In the genomic region with DNA sequence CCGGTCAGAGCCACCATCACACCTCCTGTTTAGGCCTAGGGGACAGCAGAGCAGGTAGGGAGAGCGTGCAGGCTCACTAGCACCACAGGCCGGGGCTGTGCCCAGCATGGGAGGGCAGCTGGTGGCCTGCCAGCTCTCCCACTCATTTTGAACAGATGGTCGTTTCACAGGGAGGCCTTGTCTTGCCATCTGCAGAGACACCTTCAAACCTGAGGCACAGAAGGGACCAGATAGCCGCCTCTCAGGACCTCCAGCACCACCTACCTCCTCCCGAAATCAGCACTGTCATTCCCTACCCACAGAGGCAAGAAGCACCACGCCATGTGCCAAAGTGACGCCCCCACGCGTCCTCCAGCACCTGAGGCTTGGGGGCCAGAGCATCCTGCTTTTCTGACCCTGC, we compare ENCODE assay signal across 14 mouse cellular contexts. TPM values are rescaled to one million over a fixed set of nuclear protein-coding genes. Genes with fewer than 3 reads are reported as not detected.
DNase-seq lines count a peak whose midpoint lies in the region; ATAC-seq and TF ChIP-seq lines count a peak whose summit lies in the region.
"Had no signal": no experiment of that assay in that cellular context is flagged by ENCODE, and none has a peak within 500 bp of the region (broad histone marks: within the 10 kb centered on the region; RNA-seq: fewer than 3 reads in every experiment).

No protein-coding gene starts in this region.

- DNase-seq in embryonic facial prominence, embryonic 10.5 days (ENCODE audit: low spot score) = no peak
- DNase-seq in layer of hippocampus, postnatal 36 days = peak; percentile 33 to 41
- no peak for DNase-seq in layer of hippocampus, postnatal 25 days (ENCODE audit: extremely low spot score in 1 of 2, low spot score in 1 of 2)
- DNase-seq in cerebellum, adult 2 months = peak; percentile 98 to 99
- peak; percentile 73 to 81 for DNase-seq in left cerebral cortex, postnatal 36 days (ENCODE audit: low spot score in 2 of 2)
- no peak for DNase-seq in retina, embryonic 14.5 days (ENCODE audit: low spot score)
- no peak for DNase-seq in thymus, postnatal 4 days
- DNase-seq: adrenal gland, postnatal 10 days; gastrocnemius, postnatal 25 days; kidney, postnatal 10 days; lung, embryonic 14.5 days had no signal

- no peak overlapping the region for H3K4me2 ChIP-seq in embryonic facial prominence, embryonic 13.5 days
- H3K4me2 ChIP-seq: heart, embryonic 12.5 days; lung, embryonic 14.5 days had no signal

- ATAC-seq in embryonic facial prominence, embryonic 13.5 days (ENCODE audit: insufficient number of reproducible peaks, insufficient read depth, low FRiP score, low TSS enrichment, low read depth) = no peak

- no peaks in the 10 kb centered on the region for H3K9me3 ChIP-seq in embryonic facial prominence, embryonic 13.5 days
- no peaks in the 10 kb centered on the region for H3K9me3 ChIP-seq in embryonic facial prominence, embryonic 10.5 days
- H3K9me3 ChIP-seq: heart, embryonic 12.5 days had no signal

- intact Hi-C loops in left cerebral cortex, postnatal 36 days (cut with DNase I) = no loop called here

- peak overlapping the region; percentile 51; the same call in 1 of the 2 replicates for H3K9ac ChIP-seq in embryonic facial prominence, embryonic 13.5 days
- H3K9ac ChIP-seq: lung, embryonic 14.5 days had no signal

- TF ChIP-seq CTCF in cerebellum, adult 2 months (IDR thresholded peaks at IDR 0.05; ENCODE audit: borderline replicate concordance, insufficient read depth, low read depth, low read length) = no peak

- WGBS in embryonic facial prominence, embryonic 13.5 days = 79% methylated on average over 10 of the region's 10 CpGs
- WGBS in embryonic facial prominence, embryonic 10.5 days = 82% methylated on average over 10 of the region's 10 CpGs
- WGBS in cerebellum, adult 2 months = 7% methylated on average over 10 of the region's 10 CpGs

- peaks cover 31% of the 10 kb centered on the region for H3K4me1 ChIP-seq in embryonic facial prominence, embryonic 13.5 days
- peaks cover 22% of the 10 kb centered on the region for H3K4me1 ChIP-seq in embryonic facial prominence, embryonic 10.5 days
- peaks cover 76% of the 10 kb centered on the region for H3K4me1 ChIP-seq in cerebellum, adult 2 months (ENCODE audit: control insufficient read depth, insufficient read depth, low read length)
- H3K4me1 ChIP-seq: heart, embryonic 12.5 days had no signal

- peaks cover 53% of the 10 kb centered on the region for H3K36me3 ChIP-seq in embryonic facial prominence, embryonic 13.5 days
- peaks cover 57% of the 10 kb centered on the region for H3K36me3 ChIP-seq in embryonic facial prominence, embryonic 10.5 days (replicated peaks)
- H3K36me3 ChIP-seq: heart, embryonic 12.5 days had no signal

- no peaks in the 10 kb centered on the region for H3K27me3 ChIP-seq in embryonic facial prominence, embryonic 13.5 days
- peaks cover 6% of the 10 kb centered on the region; the same call in 1 of the 2 replicates for H3K27me3 ChIP-seq in embryonic facial prominence, embryonic 10.5 days (replicated peaks; ENCODE audit: low read depth, poor library complexity, severe bottlenecking)
- H3K27me3 ChIP-seq in cerebellum, adult 2 months (ENCODE audit: control insufficient read depth, insufficient read depth, low read length) = no peaks in the 10 kb centered on the region

- no peak overlapping the region for H3K4me3 ChIP-seq in embryonic facial prominence, embryonic 13.5 days
- no peak overlapping the region for H3K4me3 ChIP-seq in embryonic facial prominence, embryonic 10.5 days
- no peak overlapping the region for H3K4me3 ChIP-seq in cerebellum, adult 2 months (replicated peaks; ENCODE audit: insufficient read depth, low read depth, low read length)
- H3K4me3 ChIP-seq: erythroblast, embryonic 14.5 days; heart, embryonic 12.5 days had no signal

- H3K27ac ChIP-seq in embryonic facial prominence, embryonic 13.5 days = no peak overlapping the region
- no peak overlapping the region for H3K27ac ChIP-seq in embryonic facial prominence, embryonic 10.5 days (replicated peaks)
- peak overlapping the region; percentile 98 for H3K27ac ChIP-seq in cerebellum, adult 2 months (ENCODE audit: insufficient read depth, low read length)

- peak; percentile 16; the same call in 1 of the 2 replicates for TF ChIP-seq POLR2A in cerebellum, adult 2 months (IDR thresholded peaks at IDR 0.05; ENCODE audit: borderline replicate concordance, insufficient read depth, low read length)

RNA-seq across cellular contexts. Expression of a gene that starts 8.1 kb away (rescaled TPM):
- polyA plus RNA-seq in embryonic facial prominence, embryonic 13.5 days (2015; fragmentation: Nextera tagmentation; extraction: Ambion mirVana) = 48.6 and 54.2 TPM in 2 replicates
- polyA plus RNA-seq in embryonic facial prominence, embryonic 10.5 days (2016; fragmentation: Nextera tagmentation; extraction: Ambion mirVana) = 65.8 and 66.4 TPM in 2 replicates
- total RNA-seq in layer of hippocampus, postnatal 36 days (2021) = 10 to 100 TPM; 69.8 to 94.5 TPM
- total RNA-seq in layer of hippocampus, postnatal 25 days (2021) = 10 to 100 TPM; 56.1 to 85.3 TPM
- 159 and 176 TPM in 2 replicates for polyA plus RNA-seq in cerebellum, adult 2 months (2012; rRNA removed)
- 10 to 100 TPM; 60.4 to 97.8 TPM for total RNA-seq in left cerebral cortex, postnatal 36 days (2021)

RNA-seq across cellular contexts. Expression of a gene that starts 9.1 kb away (rescaled TPM):
- polyA plus RNA-seq in embryonic facial prominence, embryonic 13.5 days (2015; fragmentation: Nextera tagmentation; extraction: Ambion mirVana) = 31.9 and 32.4 TPM in 2 replicates
- 20.7 and 23.5 TPM in 2 replicates for polyA plus RNA-seq in embryonic facial prominence, embryonic 10.5 days (2016; fragmentation: Nextera tagmentation; extraction: Ambion mirVana)
- total RNA-seq in layer of hippocampus, postnatal 36 days (2021) = 1,000 to 10,000 TPM; 1,246 to 1,312 TPM
- total RNA-seq in layer of hippocampus, postnatal 25 days (2021) = 1,000 to 10,000 TPM; 1,309 to 1,323 TPM
- 1,410 and 1,576 TPM in 2 replicates for polyA plus RNA-seq in cerebellum, adult 2 months (2012; rRNA removed)
- total RNA-seq in left cerebral cortex, postnatal 36 days (2021) = 1,000 to 10,000 TPM; 1,215 to 1,406 TPM

RNA-seq across cellular contexts. Expression of a gene that starts 37.7 kb away (rescaled TPM):
- polyA plus RNA-seq in embryonic facial prominence, embryonic 13.5 days (2015; fragmentation: Nextera tagmentation; extraction: Ambion mirVana) = 44.1 and 47.8 TPM in 2 replicates
- polyA plus RNA-seq in embryonic facial prominence, embryonic 10.5 days (2016; fragmentation: Nextera tagmentation; extraction: Ambion mirVana) = 35.0 and 39.3 TPM in 2 replicates
- 100 to 1,000 TPM; 160 to 170 TPM for total RNA-seq in layer of hippocampus, postnatal 36 days (2021)
- total RNA-seq in layer of hippocampus, postnatal 25 days (2021) = 100 to 1,000 TPM; 194 to 197 TPM
- 284 and 338 TPM in 2 replicates for polyA plus RNA-seq in cerebellum, adult 2 months (2012; rRNA removed)
- total RNA-seq in left cerebral cortex, postnatal 36 days (2021) = 100 to 1,000 TPM; 312 to 437 TPM

RNA-seq across cellular contexts. Expression of a gene that starts 44.0 kb away (rescaled TPM):
- 0.22 and 1.5 TPM in 2 replicates for polyA plus RNA-seq in embryonic facial prominence, embryonic 13.5 days (2015; fragmentation: Nextera tagmentation; extraction: Ambion mirVana)
- polyA plus RNA-seq in embryonic facial prominence, embryonic 10.5 days (2016; fragmentation: Nextera tagmentation; extraction: Ambion mirVana) = not detected in 2 replicates
- 10 to 100 TPM in 1 of 2 experiments, under 1 TPM in 1; 0.65 to 13.4 TPM for total RNA-seq in layer of hippocampus, postnatal 36 days (2021)
- under 1 TPM; 0.56 to 0.81 TPM for total RNA-seq in layer of hippocampus, postnatal 25 days (2021)
- 0.48 and 1.0 TPM in 2 replicates for polyA plus RNA-seq in cerebellum, adult 2 months (2012; rRNA removed)
- 1 to 10 TPM in 1 of 2 experiments, under 1 TPM in 1; 0.91 to 1.8 TPM for total RNA-seq in left cerebral cortex, postnatal 36 days (2021)
- polyA plus RNA-seq: lung, embryonic 14.5 days had no signal

RNA-seq across cellular contexts. Expression of a gene that starts 51.6 kb away (rescaled TPM):
- polyA plus RNA-seq in embryonic facial prominence, embryonic 13.5 days (2015; fragmentation: Nextera tagmentation; extraction: Ambion mirVana) = 30.0 and 30.4 TPM in 2 replicates
- 32.2 and 32.5 TPM in 2 replicates for polyA plus RNA-seq in embryonic facial prominence, embryonic 10.5 days (2016; fragmentation: Nextera tagmentation; extraction: Ambion mirVana)
- total RNA-seq in layer of hippocampus, postnatal 36 days (2021) = 10 to 100 TPM; 37.1 to 37.7 TPM
- 10 to 100 TPM; 40.1 to 41.9 TPM for total RNA-seq in layer of hippocampus, postnatal 25 days (2021)
- 60.9 and 61.1 TPM in 2 replicates for polyA plus RNA-seq in cerebellum, adult 2 months (2012; rRNA removed)
- total RNA-seq in left cerebral cortex, postnatal 36 days (2021) = 10 to 100 TPM; 40.6 to 54.8 TPM

Comparison
In these comparisons a context has a peak if more than half of its experiments do, and no peak if none do; other contexts are left out.
1. DNase-seq: peak in layer of hippocampus, postnatal 36 days (2 of 2), cerebellum, adult 2 months (2 of 2) and left cerebral cortex, postnatal 36 days (2 of 2); none in embryonic facial prominence, embryonic 10.5 days (single experiment), layer of hippocampus, postnatal 25 days (0 of 2), retina, embryonic 14.5 days (single experiment) and thymus, postnatal 4 days (single experiment).